ENCODE assay signal across 18 mouse cellular contexts in genomic region chr6:128652938-128653337, GRCm38 (mm10). TPM values are rescaled to one million over a fixed set of nuclear protein-coding genes. Genes with fewer than 3 reads are reported as not detected.
"Had no signal": no experiment of that assay in that cellular context is flagged by ENCODE, and none has a peak within 500 bp of the region (broad histone marks: within the 10 kb centered on the region; RNA-seq: fewer than 3 reads in every experiment).

No protein-coding gene starts in this region.

- H3K9ac ChIP-seq: limb, embryonic 13.5 days; lung, embryonic 15.5 days; midbrain, embryonic 12.5 days; neural tube, embryonic 13.5 days had no signal

- DNase-seq: kidney, postnatal 25 days; left cerebral cortex, postnatal 4 days; lung, postnatal 36 days; retina, postnatal 1 day; thymus, postnatal 36 days had no signal

- H3K4me2 ChIP-seq: limb, embryonic 13.5 days; lung, embryonic 15.5 days; midbrain, embryonic 12.5 days; neural tube, embryonic 13.5 days had no signal

- H3K9me3 ChIP-seq: limb, embryonic 13.5 days; lung, embryonic 15.5 days; megakaryocyte, embryonic 14.5 days; midbrain, embryonic 12.5 days; neural tube, embryonic 13.5 days had no signal

- H3K27me3 ChIP-seq: limb, embryonic 13.5 days; lung, embryonic 15.5 days; megakaryocyte, embryonic 14.5 days; midbrain, embryonic 12.5 days; neural tube, embryonic 13.5 days had no signal

- H3K4me3 ChIP-seq: limb, embryonic 13.5 days; lung, embryonic 15.5 days; megakaryocyte, embryonic 14.5 days; midbrain, embryonic 12.5 days; neural tube, embryonic 13.5 days had no signal

- H3K4me1 ChIP-seq: limb, embryonic 13.5 days; megakaryocyte, embryonic 14.5 days; midbrain, embryonic 12.5 days; neural tube, embryonic 13.5 days had no signal

- H3K27ac ChIP-seq: limb, embryonic 13.5 days; lung, embryonic 15.5 days; midbrain, embryonic 12.5 days; neural tube, embryonic 13.5 days had no signal

- H3K36me3 ChIP-seq: limb, embryonic 13.5 days; lung, embryonic 15.5 days; midbrain, embryonic 12.5 days; neural tube, embryonic 13.5 days had no signal

- ATAC-seq: hindbrain, embryonic 16.5 days; inflammation-experienced regulatory T-cells, adult 6 months; midbrain, embryonic 16.5 days had no signal

RNA-seq across cellular contexts. Expression of gene Clec2h, which starts 9.2 kb away (rescaled TPM):
- total RNA-seq: layer of hippocampus, postnatal 25 days; left cerebral cortex, postnatal 4 days had no signal
- polyA plus RNA-seq: hindbrain, embryonic 16.5 days; inflammation-experienced regulatory T-cells, adult 6 months; limb, embryonic 13.5 days; lung, embryonic 15.5 days; midbrain, embryonic 12.5 days; midbrain, embryonic 16.5 days; neural tube, embryonic 13.5 days; stomach, embryonic 14.5 days; thymus, postnatal 0 days had no signal

RNA-seq across cellular contexts. Expression of gene Klrb1a, which starts 29.6 kb away (rescaled TPM):
- total RNA-seq: layer of hippocampus, postnatal 25 days; left cerebral cortex, postnatal 10 days; left cerebral cortex, postnatal 4 days had no signal
- polyA plus RNA-seq: hindbrain, embryonic 16.5 days; kidney, embryonic 16.5 days; limb, embryonic 13.5 days; lung, embryonic 15.5 days; midbrain, embryonic 12.5 days; midbrain, embryonic 16.5 days; neural tube, embryonic 13.5 days; stomach, embryonic 14.5 days had no signal
